Mouse (Mus musculus) urinary bladder, postnatal 25 days (tissue): ENCODE results near the gene Plbd1.

Experiments used
- DNase-seq: peaks from one replicate; pipeline ENCODE4 v3.0.0; 2022; ENCODE audit warnings: low spot score

Gene Plbd1

GRCm38 (mm10) chr6:136650664-136651063, 11.1 kb downstream of the Plbd1 start:
- DNase-seq: no peak

DNA sequence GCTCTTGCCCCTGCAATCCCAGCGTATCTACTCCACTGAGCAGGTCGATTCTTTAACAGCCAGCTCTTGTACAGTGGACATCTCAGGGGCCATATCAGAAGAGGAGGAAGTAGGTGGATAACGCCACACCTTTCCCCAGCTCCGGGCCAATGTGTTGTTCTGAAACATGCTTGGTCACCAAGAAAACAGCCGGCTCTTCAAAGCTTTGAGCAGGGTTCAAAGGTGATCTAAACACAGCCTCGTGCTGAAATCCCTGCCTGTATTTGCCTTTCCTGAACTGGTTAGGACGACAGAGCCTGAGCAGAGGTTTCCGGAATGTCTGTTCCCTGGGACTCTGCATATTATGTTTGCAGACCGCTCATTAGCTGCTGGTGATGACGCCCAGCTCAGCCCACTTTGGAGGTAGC, 14.3 kb downstream of the Plbd1 start:
- no peak for DNase-seq

GRCm38 (mm10) chr6:136646207-136646606, 15.5 kb downstream of the Plbd1 start:
- no peak for DNase-seq

DNA sequence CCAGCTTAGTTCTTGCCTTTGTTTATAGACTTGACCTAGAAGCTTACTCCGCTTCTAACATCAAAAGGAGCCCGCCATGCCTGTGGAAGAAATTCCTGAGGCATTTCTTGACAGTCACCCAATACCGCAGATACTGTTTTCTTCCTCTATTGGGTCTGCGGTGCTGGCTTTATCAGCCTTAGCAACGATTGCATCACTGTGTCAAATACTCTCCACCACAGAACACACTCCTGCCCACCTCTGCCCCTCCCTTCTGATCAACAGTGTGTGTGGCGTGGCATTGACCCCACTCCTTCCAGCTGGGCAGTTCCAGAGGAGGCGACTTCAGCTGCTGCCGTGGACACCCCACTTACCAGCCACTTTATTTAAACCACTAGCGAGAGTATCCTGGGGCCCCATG, 16.0 kb downstream of the Plbd1 start:
- DNase-seq: no peak

- no peak for DNase-seq
These were observed 17.6 kb downstream of the Plbd1 start for GRCm38 (mm10) chr6:136644171-136644570.

GRCm38 (mm10) chr6:136634982-136635381, 26.7 kb downstream of the Plbd1 start:
- no peak for DNase-seq

DNA sequence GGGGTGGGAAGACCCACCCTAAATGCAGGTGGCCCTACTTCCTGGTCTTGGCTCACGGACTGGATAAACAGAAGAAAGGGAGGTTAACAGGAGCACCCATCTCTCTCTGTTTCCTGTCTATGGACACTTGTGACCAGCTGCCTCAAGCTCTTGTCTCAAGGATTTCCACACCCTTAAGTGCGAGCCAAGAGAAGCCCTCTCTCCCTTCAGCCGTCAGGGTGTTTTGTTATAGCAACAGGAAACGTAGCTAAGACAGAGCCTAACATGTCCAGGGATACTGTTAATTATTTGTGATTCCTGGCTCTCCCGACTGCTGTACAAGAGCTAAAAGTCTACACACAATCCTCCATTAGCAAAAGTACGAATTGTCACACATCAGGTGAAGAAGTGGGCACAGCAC, 28.0 kb downstream of the Plbd1 start:
- DNase-seq: no peak

DNA sequence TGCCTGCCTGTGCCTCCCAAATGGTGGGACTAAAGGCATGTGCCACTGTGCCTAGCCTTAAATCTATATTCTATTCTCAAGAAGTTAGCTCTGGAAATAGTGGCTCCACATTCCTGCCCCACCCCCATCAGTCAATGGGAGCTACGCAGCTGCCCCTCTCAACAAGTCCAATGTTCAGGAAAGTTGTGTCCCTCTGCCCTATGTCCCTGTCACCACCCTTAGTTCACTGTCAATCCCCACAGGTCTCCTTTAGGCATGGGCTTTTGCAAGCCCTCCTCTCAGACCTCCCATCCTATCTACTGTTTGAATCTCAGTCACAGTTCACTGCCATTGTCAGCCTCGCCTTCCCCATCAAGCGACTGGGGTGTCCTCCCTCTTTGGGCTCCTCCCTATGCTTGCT, 28.6 kb downstream of the Plbd1 start:
- no peak for DNase-seq

- no peak for DNase-seq
These were observed 29.7 kb downstream of the Plbd1 start for GRCm38 (mm10) chr6:136631945-136632534.

GRCm38 (mm10) chr6:136631519-136631918, 30.2 kb downstream of the Plbd1 start:
- no peak for DNase-seq

DNA sequence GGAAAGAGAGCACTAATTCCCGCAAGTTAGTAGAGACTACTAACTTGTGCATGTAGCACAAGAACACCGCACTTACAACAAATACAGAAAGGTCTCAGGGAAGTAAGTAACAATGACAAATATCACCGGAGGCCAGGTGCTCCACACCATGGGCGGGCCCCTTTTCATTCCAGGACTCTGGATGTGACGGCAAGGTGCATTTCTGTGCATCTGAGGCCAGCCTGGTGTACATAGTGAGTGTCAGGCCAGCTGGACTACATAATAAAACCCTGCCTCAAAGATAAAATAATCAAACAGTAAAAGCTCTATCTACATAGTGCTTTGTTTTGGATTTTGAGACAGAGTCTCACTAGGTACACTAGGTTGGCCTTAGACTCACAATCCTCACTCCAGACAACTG, 32.1 kb downstream of the Plbd1 start:
- DNase-seq: no peak

DNA sequence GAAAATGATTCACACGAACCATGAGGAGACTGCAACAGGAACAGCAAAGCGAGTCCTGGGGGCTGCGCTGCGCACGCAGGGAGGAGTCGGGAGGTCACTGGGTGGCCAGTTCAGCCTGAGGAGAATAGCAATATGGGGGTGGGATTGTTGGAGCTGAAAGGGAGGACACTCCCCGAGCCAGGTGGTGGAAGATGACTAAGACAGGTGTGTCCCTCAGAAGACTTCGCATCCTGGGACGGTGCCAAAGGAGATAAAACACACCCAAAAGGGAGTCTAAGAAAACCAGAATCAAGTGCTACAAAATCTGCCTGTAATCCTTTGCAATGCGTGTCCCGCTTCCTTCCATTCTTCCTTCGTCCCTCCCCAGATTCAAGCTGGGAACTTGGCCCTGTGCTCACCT, 36.3 kb downstream of the Plbd1 start:
- DNase-seq: no peak

- DNase-seq: peak; percentile 78
These were observed 41.2 kb downstream of the Plbd1 start for GRCm38 (mm10) chr6:136620361-136621139.

DNA sequence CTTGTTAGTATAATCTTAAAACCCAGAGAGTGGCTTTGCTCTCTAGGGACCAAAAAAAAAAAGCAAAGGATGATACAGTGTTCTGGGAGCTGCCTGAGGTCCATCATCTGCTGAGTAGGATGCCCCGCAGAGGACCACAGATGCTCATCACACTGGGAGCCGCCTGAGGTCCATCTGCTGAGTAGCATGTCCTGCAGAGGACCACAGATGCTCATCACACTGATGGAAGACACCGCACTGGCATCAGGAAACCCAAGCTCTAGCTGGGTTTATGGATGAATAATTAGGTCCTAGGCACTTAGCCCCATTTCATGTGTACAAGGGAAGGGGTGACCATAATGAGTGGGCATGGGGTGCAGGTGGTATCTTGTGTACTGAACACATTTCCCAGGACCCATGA, 47.6 kb downstream of the Plbd1 start:
- DNase-seq: no peak

DNA sequence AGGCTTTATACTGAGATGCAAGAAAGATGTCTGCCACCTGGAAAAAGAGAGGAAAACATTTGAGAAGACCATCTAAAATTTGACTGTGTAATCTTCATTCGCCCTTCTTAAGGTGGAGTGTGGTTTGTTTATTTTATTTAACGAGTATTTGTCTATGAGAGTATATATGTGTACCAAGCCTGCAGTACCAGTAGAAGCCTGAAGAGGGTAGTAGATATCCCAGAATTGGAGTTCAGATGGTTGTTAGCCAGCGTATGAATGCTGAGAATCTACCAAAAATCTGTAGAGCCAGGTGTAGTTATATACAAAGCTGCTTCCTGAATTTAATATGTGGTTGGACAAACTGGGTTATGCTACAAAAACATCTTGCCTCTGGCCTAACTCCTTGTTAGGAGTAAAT, 49.4 kb downstream of the Plbd1 start:
- DNase-seq: no peak

GRCm38 (mm10) chr6:136611351-136612215, 50.1 kb downstream of the Plbd1 start:
- no peak for DNase-seq

DNA sequence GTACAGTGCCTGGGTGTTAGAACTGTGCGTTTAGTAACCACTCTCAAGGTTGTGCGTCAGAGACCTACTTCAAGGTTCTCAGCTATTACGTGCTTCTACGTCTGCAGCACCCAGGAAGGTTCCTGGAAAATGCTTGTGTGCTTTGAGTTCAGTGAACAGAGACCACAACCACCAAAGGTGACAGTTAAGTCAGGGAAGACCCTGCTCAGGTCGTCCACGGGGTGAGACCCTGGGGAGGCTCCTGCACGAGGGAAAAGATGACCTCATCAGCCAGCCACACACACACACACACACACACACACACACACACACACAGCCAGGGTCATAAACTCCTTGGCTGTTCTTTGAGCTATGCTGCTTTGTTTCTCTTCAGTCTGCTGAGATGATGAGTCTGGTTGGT, 59.1 kb downstream of the Plbd1 start:
- no peak for DNase-seq

GRCm38 (mm10) chr6:136594541-136594940, 67.2 kb downstream of the Plbd1 start:
- no peak for DNase-seq

GRCm38 (mm10) chr6:136590739-136591138, 71.0 kb downstream of the Plbd1 start:
- no peak for DNase-seq

DNA sequence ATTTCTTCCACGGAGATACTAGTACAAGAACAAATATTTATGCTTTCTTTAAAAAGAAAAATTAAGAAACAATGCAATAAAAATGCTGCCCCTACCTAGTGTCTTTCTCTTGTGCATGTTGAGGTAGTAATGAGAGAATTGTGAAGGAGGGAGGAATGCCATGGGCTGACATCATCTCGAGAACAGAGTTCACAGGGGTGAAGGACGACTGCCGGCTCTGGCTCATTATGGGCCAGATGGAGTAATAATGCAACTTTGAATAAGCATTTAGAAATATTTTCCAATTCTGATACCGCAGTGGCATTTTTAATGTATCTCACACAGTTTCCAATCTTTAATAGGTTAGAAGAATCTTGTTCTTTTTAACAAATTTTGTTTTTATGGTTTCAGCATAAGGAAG, 95.7 kb downstream of the Plbd1 start:
- DNase-seq: no peak
